Mouse (Mus musculus): ENCODE measurements around the gene Gdf1. TPM values are rescaled to one million over a fixed set of nuclear protein-coding genes. Genes with fewer than 3 reads are reported as not detected.

Gene Gdf1
- polyA plus RNA-seq, 1 experiment from 2014 or later, result 0.53 TPM

- WGBS, result 84% methylated on average over 3 of the region's 3 CpGs
- Histone ChIP-seq H3K4me2 (ENCODE audit: low read depth, low read length) (no peak overlapping the region), H3K27ac (ENCODE audit: low read length) (no peak overlapping the region), H3K4me1 (ENCODE audit: control insufficient read depth, insufficient read depth, low read length) (peaks cover 12% of the 10 kb centered on the region), H3K9ac (ENCODE audit: low read depth, low read length) (no peak overlapping the region), H3K9me3 (ENCODE audit: control insufficient read depth, low read length) (no peaks in the 10 kb centered on the region), H3K4me3 (ENCODE audit: low read length) (no peak overlapping the region), H3K36me3 (ENCODE audit: control insufficient read depth, insufficient read depth, low read length) (peaks cover 30% of the 10 kb centered on the region), H3K27me3 (replicated peaks; ENCODE audit: control insufficient read depth, insufficient read depth, low read length) (no peaks in the 10 kb centered on the region)
- ATAC-seq, result no peak
Observed at GRCm38 (mm10) chr8:70300881-70301280, 28.7 kb upstream of the Gdf1 start.

GRCm38 (mm10) chr8:70302358-70302890 lies 27.2 kb upstream of the Gdf1 start, which contains the start of the genes Ddx49 and Cope:
Gene Ddx49 (minus strand): TSS chr8:70302489.
Gene Cope (plus strand): TSS chr8:70302518.
- Histone ChIP-seq H3K9me3 (ENCODE audit: control insufficient read depth, low read length) (no peaks in the 10 kb centered on the region), H3K4me2 (ENCODE audit: low read depth, low read length) (peak within 1 kb of the TSS; percentile 72), H3K4me3 (ENCODE audit: low read length) (peak within 1 kb of the TSS; percentile 78), H3K9ac (ENCODE audit: low read depth, low read length) (peak within 1 kb of the TSS; percentile 84), H3K27ac (ENCODE audit: low read length) (peak within 1 kb of the TSS; percentile 67; the same call in 1 of the 2 replicates), H3K27me3 (replicated peaks; ENCODE audit: control insufficient read depth, insufficient read depth, low read length) (no peaks in the 10 kb centered on the region), H3K4me1 (ENCODE audit: control insufficient read depth, insufficient read depth, low read length) (peaks cover 12% of the 10 kb centered on the region), H3K36me3 (ENCODE audit: control insufficient read depth, insufficient read depth, low read length) (peaks cover 20% of the 10 kb centered on the region)
- ATAC-seq, result peak; percentile 92
- WGBS, result under 1% methylated on average over 40 of the region's 40 CpGs

GRCm38 (mm10) chr8:70302901-70303300 lies 26.7 kb upstream of the Gdf1 start:
- H3K27me3 ChIP-seq (replicated peaks; ENCODE audit: control insufficient read depth, insufficient read depth, low read length), result no peaks in the 10 kb centered on the region
- H3K9ac ChIP-seq (ENCODE audit: low read depth, low read length), result peak overlapping the region; percentile 84
- WGBS, result 3% methylated on average over 16 of the region's 16 CpGs
- peaks cover 22% of the 10 kb centered on the region for H3K36me3 ChIP-seq (ENCODE audit: control insufficient read depth, insufficient read depth, low read length)
- peak; percentile 51 for ATAC-seq
- H3K9me3 ChIP-seq (ENCODE audit: control insufficient read depth, low read length), result no peaks in the 10 kb centered on the region
- H3K27ac ChIP-seq (ENCODE audit: low read length), result peak overlapping the region; percentile 67; the same call in 1 of the 2 replicates
- peak overlapping the region; percentile 72 for H3K4me2 ChIP-seq (ENCODE audit: low read depth, low read length)
- H3K4me1 ChIP-seq (ENCODE audit: control insufficient read depth, insufficient read depth, low read length), result peaks cover 12% of the 10 kb centered on the region
- H3K4me3 ChIP-seq (ENCODE audit: low read length), result peak overlapping the region; percentile 78

GRCm38 (mm10) chr8:70309311-70309710 lies 20.3 kb upstream of the Gdf1 start:
- H3K9me3 ChIP-seq (ENCODE audit: control insufficient read depth, low read length), result no peaks in the 10 kb centered on the region
- H3K4me3 ChIP-seq (ENCODE audit: low read length), result no peak overlapping the region
- 38% methylated on average over 2 of the region's 2 CpGs for WGBS
- H3K27me3 ChIP-seq (replicated peaks; ENCODE audit: control insufficient read depth, insufficient read depth, low read length), result no peaks in the 10 kb centered on the region
- peaks cover 55% of the 10 kb centered on the region for H3K36me3 ChIP-seq (ENCODE audit: control insufficient read depth, insufficient read depth, low read length)
- no peak overlapping the region for H3K4me2 ChIP-seq (ENCODE audit: low read depth, low read length)
- no peak overlapping the region for H3K9ac ChIP-seq (ENCODE audit: low read depth, low read length)
- no peak for ATAC-seq
- no peak overlapping the region for H3K27ac ChIP-seq (ENCODE audit: low read length)
- H3K4me1 ChIP-seq (ENCODE audit: control insufficient read depth, insufficient read depth, low read length), result no peaks in the 10 kb centered on the region

GRCm38 (mm10) chr8:70313399-70313798 lies 16.2 kb upstream of the Gdf1 start:
- Histone ChIP-seq H3K9me3 (ENCODE audit: control insufficient read depth, low read length) (no peaks in the 10 kb centered on the region), H3K4me1 (ENCODE audit: control insufficient read depth, insufficient read depth, low read length) (peaks cover 22% of the 10 kb centered on the region), H3K27ac (ENCODE audit: low read length) (no peak overlapping the region), H3K4me2 (ENCODE audit: low read depth, low read length) (no peak overlapping the region), H3K36me3 (ENCODE audit: control insufficient read depth, insufficient read depth, low read length) (peaks cover 29% of the 10 kb centered on the region), H3K4me3 (ENCODE audit: low read length) (no peak overlapping the region), H3K9ac (ENCODE audit: low read depth, low read length) (no peak overlapping the region), H3K27me3 (replicated peaks; ENCODE audit: control insufficient read depth, insufficient read depth, low read length) (no peaks in the 10 kb centered on the region; the same call in 1 of the 2 replicates)
- 78% methylated on average over 2 of the region's 2 CpGs for WGBS
- no peak for ATAC-seq

DNA sequence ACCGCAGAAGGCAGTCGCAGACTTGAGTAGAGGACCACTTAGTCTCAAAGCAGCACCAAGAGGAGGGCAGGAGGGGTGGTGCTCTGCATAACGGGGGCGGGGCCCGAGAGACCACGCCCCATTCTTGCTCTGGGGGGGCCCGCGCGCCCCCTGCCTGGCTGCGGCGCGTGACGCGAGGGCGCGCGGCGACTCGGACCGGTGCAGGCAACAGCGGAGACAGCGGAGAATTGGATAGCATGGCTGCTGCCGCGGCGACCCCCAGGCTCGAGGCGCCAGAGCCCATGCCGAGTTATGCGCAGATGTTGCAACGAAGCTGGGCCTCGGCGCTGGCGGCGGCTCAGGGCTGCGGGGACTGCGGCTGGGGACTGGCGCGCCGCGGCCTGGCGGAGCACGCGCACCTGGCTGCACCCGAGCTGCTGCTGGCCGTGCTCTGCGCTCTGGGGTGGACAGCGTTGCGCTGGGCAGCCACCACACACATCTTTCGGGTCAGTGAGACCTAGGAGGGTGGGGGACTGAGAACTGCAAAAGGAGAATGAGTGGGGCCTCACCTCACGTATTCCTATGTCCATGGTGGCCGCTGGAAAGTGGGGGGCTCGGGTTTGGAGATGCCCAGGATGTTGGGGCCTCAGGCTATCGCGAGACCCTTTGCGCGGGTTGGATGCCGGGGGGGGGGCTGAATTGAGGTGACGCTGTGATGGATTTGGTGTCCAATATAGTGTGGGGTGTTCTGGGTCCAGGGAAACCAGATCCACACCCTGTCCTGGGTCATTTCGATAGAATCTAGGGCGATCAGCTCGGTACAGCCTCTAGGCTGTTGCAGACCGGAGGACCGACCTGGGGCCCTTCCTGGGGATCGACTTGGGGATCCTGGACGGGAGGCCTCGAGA lies 13.8 kb upstream of the Gdf1 start, which contains the start of gene Cers1:
Gene Cers1, plus strand, starts transcription at position 152 of the 887 bp plus-strand sequence.
- 3% methylated on average over 66 of the region's 66 CpGs for WGBS
- Histone ChIP-seq H3K4me3 (ENCODE audit: low read length) (peak within 1 kb of the TSS; percentile 60), H3K9ac (ENCODE audit: low read depth, low read length) (peak within 1 kb of the TSS; percentile 68), H3K27ac (ENCODE audit: low read length) (peak within 1 kb of the TSS; percentile 54; the same call in 1 of the 2 replicates), H3K27me3 (replicated peaks; ENCODE audit: control insufficient read depth, insufficient read depth, low read length) (no peaks in the 10 kb centered on the region; the same call in 1 of the 2 replicates), H3K36me3 (ENCODE audit: control insufficient read depth, insufficient read depth, low read length) (peaks cover 12% of the 10 kb centered on the region), H3K9me3 (ENCODE audit: control insufficient read depth, low read length) (no peaks in the 10 kb centered on the region), H3K4me2 (ENCODE audit: low read depth, low read length) (peak within 1 kb of the TSS; percentile 94), H3K4me1 (ENCODE audit: control insufficient read depth, insufficient read depth, low read length) (peaks cover 22% of the 10 kb centered on the region)
- peak; percentile 69 for ATAC-seq

DNA sequence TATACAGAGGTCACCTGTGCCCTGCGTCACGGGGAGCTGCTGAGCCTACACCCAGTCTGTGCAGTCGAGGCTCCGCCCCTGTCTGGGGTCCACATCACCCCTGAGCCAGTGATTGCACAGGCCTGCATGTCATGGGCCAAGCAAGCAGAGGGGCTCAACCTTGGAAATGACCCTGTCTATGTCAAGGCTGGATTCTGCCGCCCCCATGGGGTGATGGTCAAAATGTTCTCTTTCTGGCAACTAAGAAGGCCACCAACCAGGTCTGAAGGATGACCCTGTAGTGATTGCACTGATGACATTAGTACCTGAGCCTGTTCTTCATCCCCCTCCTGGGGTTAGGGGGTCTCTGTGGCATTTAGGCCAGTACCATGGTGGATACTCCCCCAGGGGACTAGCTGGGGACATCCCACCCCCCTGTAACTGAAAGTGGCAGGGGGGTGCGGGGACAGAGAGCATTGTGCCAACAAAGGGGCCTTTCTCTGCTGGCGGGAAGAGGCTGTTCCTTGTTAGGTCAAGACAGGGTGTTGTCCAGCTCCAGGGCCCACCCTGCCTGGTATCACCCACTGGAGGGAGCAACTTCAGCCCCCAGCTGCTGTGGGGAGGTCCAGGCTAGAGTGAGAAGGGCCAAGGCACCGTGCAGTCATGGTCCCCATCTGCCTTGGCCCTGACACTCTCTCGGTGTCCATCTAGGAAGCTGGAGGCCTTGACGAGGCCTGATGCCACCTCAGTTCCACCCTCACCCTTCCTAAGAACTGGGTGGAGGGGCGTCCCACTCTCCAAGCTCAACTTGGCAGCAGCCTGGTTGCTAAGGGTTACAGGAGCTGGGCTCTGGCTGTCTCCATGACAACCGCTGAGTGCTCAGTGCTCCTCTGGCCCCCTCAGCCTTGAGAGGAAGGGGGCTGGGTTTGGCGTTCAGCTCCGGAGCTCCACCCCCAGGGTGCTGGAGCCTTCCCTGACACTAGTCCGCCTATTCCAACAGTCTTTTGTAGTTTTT lies 12.8 kb upstream of the Gdf1 start:
- Histone ChIP-seq H3K36me3 (ENCODE audit: control insufficient read depth, insufficient read depth, low read length) (peaks cover 12% of the 10 kb centered on the region), H3K9ac (ENCODE audit: low read depth, low read length) (peak overlapping the region; percentile 68), H3K4me3 (ENCODE audit: low read length) (peak overlapping the region; percentile 60), H3K27ac (ENCODE audit: low read length) (peak overlapping the region; percentile 18; the same call in 1 of the 2 replicates), H3K9me3 (ENCODE audit: control insufficient read depth, low read length) (no peaks in the 10 kb centered on the region), H3K4me1 (ENCODE audit: control insufficient read depth, insufficient read depth, low read length) (peaks cover 22% of the 10 kb centered on the region), H3K4me2 (ENCODE audit: low read depth, low read length) (peak overlapping the region; percentile 94), H3K27me3 (replicated peaks; ENCODE audit: control insufficient read depth, insufficient read depth, low read length) (no peaks in the 10 kb centered on the region; the same call in 1 of the 2 replicates)
- 18% methylated on average over 15 of the region's 15 CpGs for WGBS
- ATAC-seq, result peak; percentile 63

DNA sequence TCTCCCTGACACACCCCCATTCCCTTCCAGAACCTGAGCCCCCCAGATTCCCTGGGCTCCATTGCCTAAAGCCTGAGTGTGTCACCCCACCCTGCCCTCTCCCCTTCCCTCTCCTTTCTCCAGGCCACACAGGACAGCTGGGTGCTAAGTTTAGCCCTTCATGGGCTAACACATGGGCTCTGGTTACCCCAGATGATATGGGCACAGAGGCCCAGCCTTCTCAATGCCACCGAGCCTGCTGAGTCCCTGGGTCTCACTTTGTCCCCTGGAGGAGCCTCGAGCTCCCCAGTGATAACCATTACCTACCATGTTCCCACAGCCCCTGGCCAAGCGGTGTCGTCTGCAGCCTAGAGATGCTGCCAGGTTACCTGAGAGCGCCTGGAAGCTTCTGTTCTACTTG lies 11.7 kb upstream of the Gdf1 start:
- Histone ChIP-seq H3K9ac (ENCODE audit: low read depth, low read length) (no peak overlapping the region), H3K4me1 (ENCODE audit: control insufficient read depth, insufficient read depth, low read length) (peaks cover 22% of the 10 kb centered on the region), H3K27ac (ENCODE audit: low read length) (no peak overlapping the region), H3K4me3 (ENCODE audit: low read length) (no peak overlapping the region), H3K4me2 (ENCODE audit: low read depth, low read length) (no peak overlapping the region), H3K9me3 (ENCODE audit: control insufficient read depth, low read length) (no peaks in the 10 kb centered on the region), H3K27me3 (replicated peaks; ENCODE audit: control insufficient read depth, insufficient read depth, low read length) (no peaks in the 10 kb centered on the region; the same call in 1 of the 2 replicates), H3K36me3 (ENCODE audit: control insufficient read depth, insufficient read depth, low read length) (peaks cover 7% of the 10 kb centered on the region)
- 87% methylated on average over 5 of the region's 5 CpGs for WGBS
- ATAC-seq, result no peak
